16 mouse cellular contexts compared by ENCODE assay signal in the genomic region with DNA sequence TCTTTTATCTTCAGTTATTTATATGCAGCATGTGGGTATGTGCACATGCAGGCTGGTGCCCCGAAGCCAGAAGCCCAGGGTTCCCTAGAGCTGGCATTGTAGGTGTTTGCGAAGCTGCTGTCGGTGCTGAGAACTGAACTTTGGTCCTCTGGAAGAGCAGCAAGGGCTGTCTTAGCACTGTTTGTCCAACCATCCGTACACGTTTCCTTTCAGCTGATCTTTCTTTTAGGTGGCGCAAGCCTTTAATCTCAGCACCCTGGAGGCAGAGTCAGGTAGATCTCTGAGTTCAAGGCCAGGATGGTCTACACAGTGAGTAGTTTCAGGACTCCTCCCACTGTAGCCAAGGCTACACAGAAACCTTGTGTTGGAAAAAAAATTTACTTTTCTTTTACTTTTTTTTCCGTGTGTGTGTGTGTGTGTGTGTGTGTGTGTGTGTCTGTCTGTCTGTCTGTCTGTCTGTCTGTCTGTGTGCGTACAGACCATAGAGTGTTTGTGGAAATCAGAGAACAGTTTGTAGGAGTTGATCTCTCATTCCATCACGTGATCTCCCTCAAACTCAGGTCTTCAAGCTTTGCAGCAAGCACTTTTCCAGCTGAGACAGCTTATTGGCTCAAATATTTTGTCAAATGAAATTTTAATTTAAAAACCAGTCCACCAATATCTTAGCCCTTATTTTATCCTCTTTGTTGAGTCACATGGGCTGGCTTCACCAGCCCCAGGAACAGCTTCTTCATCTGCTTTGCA. TPM values are rescaled to one million over a fixed set of nuclear protein-coding genes. Genes with fewer than 3 reads are reported as not detected.
DNase-seq lines count a peak whose midpoint lies in the region; ATAC-seq and TF ChIP-seq lines count a peak whose summit lies in the region.
"Had no signal": no experiment of that assay in that cellular context is flagged by ENCODE, and none has a peak within 500 bp of the region (broad histone marks: within the 10 kb centered on the region; RNA-seq: fewer than 3 reads in every experiment).

No protein-coding gene starts in this region.

- H3K4me3 ChIP-seq in kidney, embryonic 14.5 days (ENCODE audit: low read length), result no peak overlapping the region
- no peak overlapping the region for H3K4me3 ChIP-seq in lung, postnatal 0 days (ENCODE audit: low read depth, low read length)
- no peak overlapping the region for H3K4me3 ChIP-seq in liver, embryonic 13.5 days (replicated peaks)
- no peak overlapping the region for H3K4me3 ChIP-seq in stomach, embryonic 16.5 days (replicated peaks; ENCODE audit: low read length)
- no peak overlapping the region for H3K4me3 ChIP-seq in forebrain, embryonic 13.5 days
- H3K4me3 ChIP-seq: heart, embryonic 15.5 days; hindbrain, embryonic 10.5 days; limb, embryonic 13.5 days; midbrain, embryonic 15.5 days had no signal

- H3K9ac ChIP-seq in kidney, embryonic 14.5 days (ENCODE audit: low read depth, low read length), result no peak overlapping the region
- no peak overlapping the region for H3K9ac ChIP-seq in lung, postnatal 0 days (replicated peaks; ENCODE audit: low read depth)
- no peak overlapping the region for H3K9ac ChIP-seq in liver, embryonic 13.5 days
- no peak overlapping the region for H3K9ac ChIP-seq in stomach, embryonic 16.5 days (ENCODE audit: low read length)
- no peak overlapping the region for H3K9ac ChIP-seq in forebrain, embryonic 13.5 days
- H3K9ac ChIP-seq: heart, embryonic 15.5 days; limb, embryonic 13.5 days; midbrain, embryonic 15.5 days had no signal

- H3K4me1 ChIP-seq in kidney, embryonic 14.5 days (ENCODE audit: control insufficient read depth, insufficient read depth, low read length), result peaks cover 20% of the 10 kb centered on the region
- H3K4me1 ChIP-seq in lung, postnatal 0 days (ENCODE audit: insufficient read depth, low read depth, low read length), result peaks cover 20% of the 10 kb centered on the region; the same call in 1 of the 2 replicates
- peaks cover 44% of the 10 kb centered on the region for H3K4me1 ChIP-seq in liver, embryonic 13.5 days (replicated peaks)
- H3K4me1 ChIP-seq in stomach, embryonic 16.5 days (ENCODE audit: control insufficient read depth, insufficient read depth, low read length), result peaks cover 20% of the 10 kb centered on the region
- H3K4me1 ChIP-seq in forebrain, embryonic 13.5 days, result peaks cover 19% of the 10 kb centered on the region

- H3K4me2 ChIP-seq in kidney, embryonic 14.5 days (replicated peaks; ENCODE audit: low read depth, low read length), result no peak overlapping the region
- no peak overlapping the region for H3K4me2 ChIP-seq in lung, postnatal 0 days (replicated peaks; ENCODE audit: low read depth, low read length)
- no peak overlapping the region for H3K4me2 ChIP-seq in liver, embryonic 13.5 days
- peak overlapping the region; percentile 6; the same call in 1 of the 2 replicates for H3K4me2 ChIP-seq in stomach, embryonic 16.5 days (ENCODE audit: low read depth, low read length)
- no peak overlapping the region for H3K4me2 ChIP-seq in forebrain, embryonic 13.5 days
- H3K4me2 ChIP-seq: heart, embryonic 15.5 days; limb, embryonic 13.5 days; midbrain, embryonic 15.5 days had no signal

- H3K9me3 ChIP-seq in kidney, embryonic 14.5 days (ENCODE audit: control insufficient read depth, low read length), result no peaks in the 10 kb centered on the region
- no peaks in the 10 kb centered on the region for H3K9me3 ChIP-seq in lung, postnatal 0 days (ENCODE audit: low read length)
- H3K9me3 ChIP-seq in liver, embryonic 13.5 days (replicated peaks), result no peaks in the 10 kb centered on the region
- H3K9me3 ChIP-seq in stomach, embryonic 16.5 days (replicated peaks; ENCODE audit: control insufficient read depth, low read length), result no peaks in the 10 kb centered on the region
- H3K9me3 ChIP-seq in forebrain, embryonic 13.5 days (replicated peaks), result no peaks in the 10 kb centered on the region
- H3K9me3 ChIP-seq: heart, embryonic 15.5 days; hindbrain, embryonic 10.5 days; limb, embryonic 13.5 days; midbrain, embryonic 15.5 days had no signal

- peak; percentile 35 for DNase-seq in kidney, adult 11 months
- no peak for DNase-seq in lung, postnatal 0 days (ENCODE audit: low spot score)
- DNase-seq in lung, postnatal 10 days, result no peak
- no peak for DNase-seq in liver, embryonic 13.5 days
- no peak for DNase-seq in natural killer cell, adult 2 months (ENCODE audit: low spot score in 2 of 2)
- DNase-seq: cerebellum, adult 11-12 months; heart, adult 18-20 months; right cerebral cortex, postnatal 4 days had no signal

- no peak for TF ChIP-seq EP300 in lung, postnatal 0 days (IDR thresholded peaks at IDR 0.05)

- H3K36me3 ChIP-seq in kidney, embryonic 14.5 days (ENCODE audit: control insufficient read depth, insufficient read depth, low read length), result no peaks in the 10 kb centered on the region
- no peaks in the 10 kb centered on the region for H3K36me3 ChIP-seq in lung, postnatal 0 days (ENCODE audit: insufficient read depth, low read length)
- H3K36me3 ChIP-seq in liver, embryonic 13.5 days, result no peaks in the 10 kb centered on the region
- H3K36me3 ChIP-seq in stomach, embryonic 16.5 days (ENCODE audit: control insufficient read depth, insufficient read depth, low read length), result no peaks in the 10 kb centered on the region
- no peaks in the 10 kb centered on the region for H3K36me3 ChIP-seq in forebrain, embryonic 13.5 days (ENCODE audit: poor library complexity, severe bottlenecking)
- H3K36me3 ChIP-seq: heart, embryonic 15.5 days; hindbrain, embryonic 10.5 days; limb, embryonic 13.5 days; midbrain, embryonic 15.5 days had no signal

- 88% methylated on average over 9 of the region's 9 CpGs for whole genome bisulfite sequencing in kidney, embryonic 14.5 days
- 58% methylated on average over 9 of the region's 9 CpGs for WGBS in lung, postnatal 0 days
- 61% methylated on average over 9 of the region's 9 CpGs for WGBS in liver, embryonic 13.5 days (ENCODE audit: insufficient replicate concordance)
- 68% methylated on average over 9 of the region's 9 CpGs for WGBS in stomach, embryonic 16.5 days
- WGBS in forebrain, embryonic 13.5 days, result 86% methylated on average over 9 of the region's 9 CpGs

- no peak for ATAC-seq in kidney, embryonic 14.5 days (ENCODE audit: low FRiP score, low TSS enrichment)
- ATAC-seq in lung, postnatal 0 days, result no peak
- peak; percentile 18; the same call in 1 of the 2 replicates for ATAC-seq in liver, embryonic 13.5 days (ENCODE audit: low read depth)
- no peak for ATAC-seq in stomach, embryonic 16.5 days (ENCODE audit: insufficient read depth, low FRiP score)
- ATAC-seq in forebrain, embryonic 13.5 days, result no peak
- ATAC-seq: forebrain, embryonic 14.5 days; midbrain, embryonic 15.5 days had no signal

- H3K27me3 ChIP-seq in kidney, embryonic 14.5 days (ENCODE audit: control insufficient read depth, insufficient read depth, low read length), result no peaks in the 10 kb centered on the region
- H3K27me3 ChIP-seq in lung, postnatal 0 days (replicated peaks; ENCODE audit: insufficient read depth, low read length), result no peaks in the 10 kb centered on the region
- peaks cover 30% of the 10 kb centered on the region for H3K27me3 ChIP-seq in liver, embryonic 13.5 days
- no peaks in the 10 kb centered on the region for H3K27me3 ChIP-seq in stomach, embryonic 16.5 days (ENCODE audit: control insufficient read depth, insufficient read depth, low read length)
- H3K27me3 ChIP-seq in forebrain, embryonic 13.5 days, result peaks cover 25% of the 10 kb centered on the region
- H3K27me3 ChIP-seq: heart, embryonic 15.5 days; limb, embryonic 13.5 days had no signal

- no peak overlapping the region for H3K27ac ChIP-seq in kidney, embryonic 14.5 days (ENCODE audit: low read depth, low read length)
- 0 out of 2 replicates have a peak overlapping the region, but pooled peaks have one; percentile 11 for H3K27ac ChIP-seq in lung, postnatal 0 days (ENCODE audit: low read length)
- H3K27ac ChIP-seq in liver, embryonic 13.5 days, result peak overlapping the region; percentile 67
- H3K27ac ChIP-seq in stomach, embryonic 16.5 days (ENCODE audit: low read length), result peak overlapping the region; percentile 82
- H3K27ac ChIP-seq in forebrain, embryonic 13.5 days, result no peak overlapping the region
- H3K27ac ChIP-seq: heart, embryonic 15.5 days; limb, embryonic 13.5 days; midbrain, embryonic 15.5 days had no signal

- TF ChIP-seq CTCF in lung, postnatal 0 days (IDR thresholded peaks at IDR 0.05), result no peak

RNA-seq across cellular contexts. Expression of gene Rtkn, which starts 2.9 kb away (rescaled TPM):
- polyA plus RNA-seq in kidney, embryonic 14.5 days (2014; fragmentation: Nextera tagmentation; extraction: Ambion mirVana), result 14.9 and 18.0 TPM in 2 replicates
- polyA plus RNA-seq in lung, postnatal 0 days (2015; fragmentation: Nextera tagmentation; extraction: Ambion mirVana), result 51.2 and 63.8 TPM in 2 replicates
- 10.1 and 11.7 TPM in 2 replicates for polyA plus RNA-seq in liver, embryonic 13.5 days (2015; fragmentation: Nextera tagmentation; extraction: Ambion mirVana)
- 39.7 and 42.8 TPM in 2 replicates for polyA plus RNA-seq in stomach, embryonic 16.5 days (2015; fragmentation: Nextera tagmentation; extraction: Ambion mirVana)
- 10.4 and 10.5 TPM in 2 replicates for polyA plus RNA-seq in forebrain, embryonic 13.5 days (2015; fragmentation: Nextera tagmentation; extraction: Ambion mirVana)

RNA-seq across cellular contexts. Expression of gene Ino80b, which starts 7.1 kb away (rescaled TPM):
- polyA plus RNA-seq in kidney, embryonic 14.5 days (2014; fragmentation: Nextera tagmentation; extraction: Ambion mirVana), result 18.8 and 20.0 TPM in 2 replicates
- polyA plus RNA-seq in lung, postnatal 0 days (2015; fragmentation: Nextera tagmentation; extraction: Ambion mirVana), result 14.5 and 18.1 TPM in 2 replicates
- 6.3 and 7.2 TPM in 2 replicates for polyA plus RNA-seq in liver, embryonic 13.5 days (2015; fragmentation: Nextera tagmentation; extraction: Ambion mirVana)
- 7.9 and 8.4 TPM in 2 replicates for polyA plus RNA-seq in stomach, embryonic 16.5 days (2015; fragmentation: Nextera tagmentation; extraction: Ambion mirVana)
- 13.2 and 13.3 TPM in 2 replicates for polyA plus RNA-seq in forebrain, embryonic 13.5 days (2015; fragmentation: Nextera tagmentation; extraction: Ambion mirVana)

RNA-seq across cellular contexts. Expression of gene Wbp1, which starts 11.0 kb away (rescaled TPM):
- polyA plus RNA-seq in kidney, embryonic 14.5 days (2014; fragmentation: Nextera tagmentation; extraction: Ambion mirVana), result 123 and 125 TPM in 2 replicates
- 57.9 and 62.4 TPM in 2 replicates for polyA plus RNA-seq in lung, postnatal 0 days (2015; fragmentation: Nextera tagmentation; extraction: Ambion mirVana)
- polyA plus RNA-seq in liver, embryonic 13.5 days (2015; fragmentation: Nextera tagmentation; extraction: Ambion mirVana), result 30.4 and 32.3 TPM in 2 replicates
- polyA plus RNA-seq in stomach, embryonic 16.5 days (2015; fragmentation: Nextera tagmentation; extraction: Ambion mirVana), result 87.9 and 93.8 TPM in 2 replicates
- polyA plus RNA-seq in forebrain, embryonic 13.5 days (2015; fragmentation: Nextera tagmentation; extraction: Ambion mirVana), result 239 and 249 TPM in 2 replicates

RNA-seq across cellular contexts. Expression of gene Mogs, which starts 17.1 kb away (rescaled TPM):
- polyA plus RNA-seq in kidney, embryonic 14.5 days (2014; fragmentation: Nextera tagmentation; extraction: Ambion mirVana), result 37.8 and 57.4 TPM in 2 replicates
- polyA plus RNA-seq in lung, postnatal 0 days (2015; fragmentation: Nextera tagmentation; extraction: Ambion mirVana), result 21.6 and 23.5 TPM in 2 replicates
- 44.9 and 46.7 TPM in 2 replicates for polyA plus RNA-seq in liver, embryonic 13.5 days (2015; fragmentation: Nextera tagmentation; extraction: Ambion mirVana)
- polyA plus RNA-seq in stomach, embryonic 16.5 days (2015; fragmentation: Nextera tagmentation; extraction: Ambion mirVana), result 8.3 TPM in 2 replicates
- polyA plus RNA-seq in forebrain, embryonic 13.5 days (2015; fragmentation: Nextera tagmentation; extraction: Ambion mirVana), result 13.5 and 19.2 TPM in 2 replicates

RNA-seq across cellular contexts. Expression of gene Mrpl53, which starts 23.5 kb away (rescaled TPM):
- polyA plus RNA-seq in kidney, embryonic 14.5 days (2014; fragmentation: Nextera tagmentation; extraction: Ambion mirVana), result 139 and 169 TPM in 2 replicates
- 127 and 128 TPM in 2 replicates for polyA plus RNA-seq in lung, postnatal 0 days (2015; fragmentation: Nextera tagmentation; extraction: Ambion mirVana)
- 94.5 and 99.8 TPM in 2 replicates for polyA plus RNA-seq in liver, embryonic 13.5 days (2015; fragmentation: Nextera tagmentation; extraction: Ambion mirVana)
- 115 and 123 TPM in 2 replicates for polyA plus RNA-seq in stomach, embryonic 16.5 days (2015; fragmentation: Nextera tagmentation; extraction: Ambion mirVana)
- 141 and 151 TPM in 2 replicates for polyA plus RNA-seq in forebrain, embryonic 13.5 days (2015; fragmentation: Nextera tagmentation; extraction: Ambion mirVana)

Comparison
In these comparisons a context has a peak if more than half of its experiments do, and no peak if none do; other contexts are left out.
1. H3K27ac ChIP-seq: peak in lung, postnatal 0 days (single experiment), liver, embryonic 13.5 days (single experiment) and stomach, embryonic 16.5 days (single experiment); none in kidney, embryonic 14.5 days (single experiment) and forebrain, embryonic 13.5 days (single experiment).